Mouse (Mus musculus) heart, postnatal 36 days (tissue): ENCODE results near the gene Neu3. TPM values are rescaled to one million over a fixed set of nuclear protein-coding genes. Genes with fewer than 3 reads are reported as not detected.
"Not testable (repeated sequence)": the region's sequence is repeated elsewhere in the genome, so short reads cannot be mapped to it uniquely, and the experiment has no call there.

Experiments
- DNase-seq, 2 experiments: peaks; one replicate each; pipeline ENCODE4 v3.0.0; 2021 to 2022
- intact Hi-C: fragments of 180-260 bp; cut with DNase I; formaldehyde crosslinking; loops from one replicate; pipeline ENCODE4 v1.15.1; 2025
- total RNA-seq, 2 experiments: library from RNA; stranded (reverse); gene quantifications; 2 replicates each; pipeline ENCODE4 v1.2.3; 2021

Neu3 gene
- total RNA-seq, 2 experiments from 2014 or later, result 3.8 to 4.9 TPM

DNA sequence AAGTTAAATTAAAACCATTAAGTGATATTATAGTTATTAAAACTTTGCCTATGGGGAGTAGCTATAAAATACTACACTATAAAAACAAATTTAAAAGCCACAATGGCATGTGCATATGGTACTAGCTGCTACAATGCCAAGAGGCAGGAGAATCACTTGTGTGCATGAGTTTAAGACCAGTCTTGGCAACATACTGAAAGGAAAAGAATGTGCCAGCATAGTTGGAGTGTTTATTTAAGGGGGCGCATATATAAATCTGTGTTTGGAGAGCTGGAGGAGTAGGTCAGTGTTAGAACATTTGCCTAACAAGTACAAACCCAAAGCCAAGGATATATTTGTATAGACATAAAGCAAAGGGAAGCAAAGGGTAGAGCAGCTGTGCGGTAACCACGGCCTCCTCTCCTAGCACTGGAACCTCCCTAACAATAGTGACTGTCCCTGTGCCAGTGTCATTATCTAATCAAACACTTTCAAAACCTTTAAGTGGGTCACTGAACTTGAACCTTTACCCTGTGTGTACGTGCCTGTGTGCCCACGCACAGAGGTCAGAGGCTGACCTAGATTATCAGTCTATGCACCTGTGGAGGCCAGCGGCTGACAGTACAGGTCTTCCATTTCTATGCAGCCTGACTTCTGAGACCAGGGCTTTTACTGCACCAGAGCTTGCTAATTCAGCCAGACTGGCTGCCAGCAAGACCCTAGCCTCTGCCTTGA, 9.3 kb upstream of the Neu3 start:
- DNase-seq, result no peak
- intact Hi-C loops, result no loop called here

DNA sequence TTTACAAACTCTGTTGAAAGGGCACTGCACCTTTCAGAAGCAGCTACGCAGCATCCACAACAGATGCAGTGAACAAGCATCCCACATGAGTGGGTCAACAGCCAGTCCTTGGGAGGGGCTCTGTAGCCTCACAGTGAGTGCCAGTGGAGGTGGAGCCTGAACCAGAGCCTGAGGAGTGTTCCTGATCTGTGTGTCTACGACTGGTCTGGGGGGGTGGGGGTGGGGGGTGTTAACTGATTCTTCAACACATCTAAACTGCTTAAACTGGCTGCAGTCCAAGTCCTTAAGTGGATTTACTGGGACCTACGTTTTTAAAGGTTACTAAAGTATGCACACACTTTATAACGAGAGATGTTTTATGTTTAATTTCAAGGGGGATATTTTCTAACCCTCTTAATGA, 8.6 kb upstream of the Neu3 start:
- intact Hi-C loops, result no loop called here
- DNase-seq, result no peak

DNA sequence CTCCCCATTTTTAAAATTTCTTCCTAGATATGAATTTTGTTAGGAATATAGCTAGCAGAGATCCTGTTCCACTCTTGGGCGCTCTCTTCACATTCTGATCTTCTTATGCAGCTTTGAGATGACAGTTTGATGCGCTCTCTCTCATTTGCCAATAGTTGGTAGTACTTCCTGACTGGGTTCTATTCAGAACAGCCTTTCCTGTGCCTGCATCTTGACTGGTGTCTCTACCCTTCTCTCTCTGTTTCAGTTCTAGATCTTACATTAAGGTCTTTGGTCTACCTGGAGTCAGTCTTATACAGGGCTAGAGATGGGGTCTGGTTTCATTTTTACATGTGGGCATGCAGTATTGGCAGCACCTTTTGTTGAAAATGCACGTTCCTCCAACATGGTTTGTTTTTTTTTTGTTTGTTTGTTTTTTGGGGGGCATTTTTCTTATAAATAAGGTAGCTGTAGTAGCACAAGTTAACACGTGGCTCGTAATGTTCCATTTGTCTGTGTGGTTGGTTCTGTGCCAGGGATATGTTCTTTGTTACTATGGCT, 6.2 kb upstream of the Neu3 start:
- intact Hi-C loops, result no loop called here
- DNase-seq, result no peak

DNA sequence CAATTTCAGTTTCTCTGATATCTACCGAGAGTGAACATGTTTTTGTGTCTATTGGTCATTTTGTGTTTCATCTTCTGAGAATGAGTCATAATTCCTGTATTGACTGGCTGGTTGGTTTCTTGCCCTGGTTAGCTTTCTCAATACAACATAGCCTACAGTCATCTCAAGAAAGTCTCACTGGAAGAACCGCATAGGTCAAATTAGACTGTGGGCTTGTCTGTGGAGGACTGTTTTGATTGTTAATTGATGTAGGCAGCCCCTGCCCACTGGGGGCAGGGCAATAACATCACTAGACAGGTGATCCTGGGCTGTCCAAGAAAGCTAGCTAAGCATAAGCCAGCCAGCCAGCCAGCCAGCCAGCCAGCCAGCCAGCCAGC, 5.6 kb upstream of the Neu3 start:
- no peak for DNase-seq
- intact Hi-C loops, result no loop called here

DNA sequence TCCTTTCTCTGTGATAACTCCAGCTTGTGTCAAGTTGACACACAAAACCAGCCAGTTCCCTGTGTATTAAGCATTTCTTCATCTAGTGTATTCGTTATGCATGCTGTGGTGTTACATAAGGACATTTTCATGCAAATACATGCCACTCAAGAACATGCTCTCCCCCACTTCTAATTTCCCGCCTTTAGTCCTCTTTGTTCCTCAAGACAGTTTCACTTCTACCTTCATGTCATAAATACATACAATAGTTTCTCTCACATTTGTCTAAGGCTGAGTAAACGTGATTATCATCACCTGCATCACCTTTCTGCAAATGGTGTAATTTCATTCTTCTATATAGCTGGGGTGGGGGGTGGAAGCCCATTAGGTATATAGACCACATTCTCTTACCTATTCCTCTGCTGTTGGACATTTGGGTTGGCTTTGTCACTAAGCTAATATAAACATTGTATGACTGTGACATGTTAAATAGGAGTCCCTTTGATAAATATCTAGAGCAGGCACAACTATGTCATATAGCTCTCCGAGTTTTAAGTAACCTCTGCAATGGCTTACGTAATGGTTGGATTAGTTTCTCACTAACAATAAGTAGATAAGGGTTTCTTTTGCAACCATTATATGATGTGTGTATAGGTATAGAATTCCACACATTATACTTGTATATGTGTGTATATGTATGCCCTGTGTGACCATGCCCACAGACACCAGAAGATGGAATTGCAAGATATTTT, 5.1 kb upstream of the Neu3 start:
- intact Hi-C loops, result no loop called here
- no peak for DNase-seq

DNA sequence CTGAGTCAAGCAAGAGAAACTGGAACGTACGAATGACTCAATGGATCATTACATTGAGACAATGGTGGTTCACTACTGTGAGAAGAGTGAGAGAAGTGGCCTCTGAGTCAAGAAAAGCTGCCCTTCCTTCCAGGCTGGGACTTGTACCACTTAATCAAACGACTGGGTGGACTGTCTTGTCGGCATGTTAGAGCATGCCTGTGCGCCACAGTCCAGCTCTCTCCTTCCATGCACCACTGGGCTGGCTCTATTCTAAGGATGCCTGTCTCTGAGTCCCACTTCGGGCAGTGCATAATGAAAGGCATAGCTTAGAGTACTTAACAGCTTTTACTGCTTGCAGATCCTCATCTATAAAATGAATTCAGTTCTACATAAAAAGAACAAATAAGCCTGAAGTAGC, 2.1 kb downstream of the Neu3 start:
- DNase-seq, result no peak
- intact Hi-C loops, result loop anchor here (5.0 kb wide), 1 partner anchor 51 kb away; no protein-coding TSS in a partner anchor

DNA sequence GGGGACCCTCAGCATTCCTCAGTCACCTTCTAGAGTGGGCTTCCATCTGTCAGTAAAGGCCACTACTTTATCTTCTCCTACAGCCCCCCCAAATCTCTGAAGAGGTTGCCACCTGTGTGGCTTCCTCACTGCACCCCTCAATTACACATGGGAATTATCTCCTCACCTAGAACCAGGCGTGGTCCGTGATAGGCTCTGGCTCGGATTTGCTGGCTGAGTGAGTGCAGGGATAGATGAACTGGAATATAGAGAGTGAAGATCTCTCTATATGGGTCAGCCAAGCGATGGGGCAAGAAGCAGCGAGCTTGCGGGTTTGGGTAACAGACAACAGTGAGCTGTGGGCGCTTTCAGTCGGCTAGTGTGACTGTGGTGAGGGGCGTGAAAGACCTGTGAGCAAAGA, 2.7 kb downstream of the Neu3 start:
- intact Hi-C loops, result loop anchor here (5.0 kb wide), 1 partner anchor 52 kb away; no protein-coding TSS in a partner anchor
- DNase-seq, result no peak

DNA sequence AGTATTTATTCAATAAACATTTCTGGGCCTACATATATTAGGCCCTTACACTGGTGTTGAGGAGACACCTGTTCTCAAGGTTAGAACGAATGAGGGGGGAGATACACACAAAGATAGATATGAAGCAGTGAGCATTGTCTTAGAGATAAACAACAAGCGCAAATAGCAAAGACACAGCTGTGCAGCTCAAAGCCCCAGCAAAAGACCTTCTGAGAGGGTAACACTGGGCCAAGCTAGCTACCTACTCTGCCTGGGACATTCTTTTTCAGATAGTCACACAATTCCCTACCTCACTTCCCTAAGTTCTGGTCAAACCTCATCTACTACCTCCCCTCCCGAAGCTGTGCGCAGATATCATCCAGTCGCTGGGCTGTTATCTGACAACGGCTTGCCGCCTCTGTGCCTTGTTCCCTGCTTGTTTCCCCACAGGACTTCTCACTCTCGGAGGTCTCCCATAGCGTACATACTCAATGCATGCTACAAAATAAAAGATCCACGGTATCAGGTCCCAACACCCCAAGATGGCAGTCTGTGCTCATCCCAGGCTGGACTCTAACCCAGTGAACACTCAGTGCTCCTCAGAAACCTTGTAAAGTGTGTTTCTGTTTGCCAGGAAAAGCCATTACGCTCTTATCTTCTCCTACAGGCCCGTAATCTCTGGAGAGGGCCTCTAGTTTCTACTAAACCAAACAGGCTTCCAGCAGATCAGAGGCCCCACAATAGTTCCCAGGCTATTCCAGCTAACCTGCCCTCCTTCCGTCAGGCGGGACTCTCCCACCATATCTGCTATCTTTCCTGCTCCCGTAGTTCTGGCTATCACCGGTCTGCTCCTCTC, 3.4 kb downstream of the Neu3 start:
- intact Hi-C loops, result loop anchor here (5.0 kb wide), 1 partner anchor 52 kb away; no protein-coding TSS in a partner anchor
- no peak for DNase-seq

DNA sequence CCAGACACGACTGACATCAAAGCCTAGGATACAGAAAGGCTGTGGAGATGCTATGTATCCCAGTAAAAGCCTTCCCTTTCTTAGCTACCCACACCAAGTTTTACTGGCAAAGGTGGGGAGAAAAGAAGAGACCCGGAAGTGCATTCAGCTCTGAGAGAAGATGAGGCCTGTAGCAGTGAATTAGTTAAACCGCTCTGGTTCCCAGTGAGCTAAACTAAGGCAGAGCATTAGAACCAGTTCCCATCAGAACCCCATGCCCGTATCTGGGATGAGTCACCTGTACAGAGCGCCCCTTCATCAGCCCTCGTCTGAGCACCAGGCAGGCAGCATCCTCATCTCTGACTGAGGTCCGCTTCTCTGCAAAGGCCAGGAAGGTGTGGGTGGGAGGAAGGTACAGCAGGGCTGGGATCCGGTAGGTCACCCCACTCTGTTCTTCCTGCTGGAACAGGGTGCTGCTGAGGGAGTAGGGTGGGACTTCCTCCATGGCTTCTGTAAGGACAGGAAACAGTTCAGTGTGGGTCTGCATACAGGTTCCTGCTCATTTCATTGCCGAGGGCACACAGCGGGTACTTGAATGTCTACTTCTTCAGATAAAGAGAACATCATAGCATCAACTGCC, 5.1 kb downstream of the Neu3 start:
- DNase-seq, result no peak
- intact Hi-C loops, result no loop called here

DNA sequence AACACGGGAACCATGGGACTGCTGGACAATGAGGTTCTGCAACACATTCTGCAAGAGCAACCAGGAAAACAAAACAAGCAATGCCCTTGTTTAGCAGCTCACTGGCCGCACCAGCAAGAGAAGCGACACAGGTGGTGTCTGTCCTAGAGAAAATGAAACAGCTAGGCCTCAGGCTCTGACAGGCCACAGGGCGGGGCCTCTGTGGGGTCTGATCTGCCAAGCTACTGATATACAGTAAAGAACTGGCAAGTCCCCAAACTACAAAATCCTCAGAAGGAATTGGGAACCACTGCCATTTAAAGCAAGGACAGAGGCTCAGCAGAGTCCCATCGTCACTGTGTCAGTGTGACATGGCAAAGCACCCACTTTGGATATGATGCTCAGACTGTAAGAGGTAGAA, 5.8 kb downstream of the Neu3 start:
- intact Hi-C loops, result no loop called here
- no peak for DNase-seq

DNA sequence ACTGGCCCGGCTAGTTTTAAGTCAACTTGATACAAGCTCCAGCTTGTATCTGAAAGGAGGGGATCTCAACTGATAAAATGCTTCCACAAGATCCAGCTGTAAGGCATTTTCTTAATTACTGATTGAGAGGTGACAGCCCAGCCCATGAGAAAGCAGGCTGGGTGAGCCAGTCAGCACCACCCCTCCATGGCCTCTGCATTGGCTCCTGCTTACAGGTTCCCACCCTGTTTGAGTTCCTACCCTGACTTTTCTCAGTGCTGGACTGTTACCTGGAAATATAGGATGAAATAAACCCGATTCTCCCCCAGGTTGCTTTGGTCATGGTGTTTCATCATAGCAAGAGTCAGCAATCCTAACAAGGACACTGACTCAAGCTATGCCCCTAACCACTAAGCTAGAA, 6.3 kb downstream of the Neu3 start:
- intact Hi-C loops, result no loop called here
- no peak for DNase-seq

DNA sequence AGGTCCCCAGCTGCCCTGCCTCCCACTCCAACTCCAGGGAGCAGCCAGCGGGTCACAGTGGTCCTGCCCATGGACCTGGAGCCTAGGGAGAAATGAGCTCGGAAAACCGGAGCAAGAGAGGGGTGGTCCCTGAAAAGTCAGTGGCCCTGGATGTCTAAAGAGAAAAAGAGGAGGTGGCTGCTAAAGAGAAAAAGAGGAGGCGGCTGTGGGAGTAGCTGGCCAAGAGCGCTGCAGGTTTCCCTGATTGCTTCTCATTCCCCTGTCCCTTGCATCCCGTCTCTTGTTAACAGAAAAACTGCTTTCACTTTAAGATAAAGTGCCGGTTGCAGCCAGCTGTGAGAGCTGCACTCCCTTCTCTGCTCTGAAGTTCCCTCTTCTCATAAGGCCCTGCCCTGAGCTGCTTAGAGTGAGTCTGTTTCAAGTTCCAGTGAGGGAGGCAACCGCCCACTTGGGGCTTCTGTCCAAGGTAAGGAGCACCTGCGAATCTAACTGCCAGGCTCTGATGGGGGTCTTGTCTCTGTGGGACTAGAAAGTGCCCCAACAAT, 10.0 kb downstream of the Neu3 start:
- intact Hi-C loops, DNase-seq: not testable (repeated sequence)

DNA sequence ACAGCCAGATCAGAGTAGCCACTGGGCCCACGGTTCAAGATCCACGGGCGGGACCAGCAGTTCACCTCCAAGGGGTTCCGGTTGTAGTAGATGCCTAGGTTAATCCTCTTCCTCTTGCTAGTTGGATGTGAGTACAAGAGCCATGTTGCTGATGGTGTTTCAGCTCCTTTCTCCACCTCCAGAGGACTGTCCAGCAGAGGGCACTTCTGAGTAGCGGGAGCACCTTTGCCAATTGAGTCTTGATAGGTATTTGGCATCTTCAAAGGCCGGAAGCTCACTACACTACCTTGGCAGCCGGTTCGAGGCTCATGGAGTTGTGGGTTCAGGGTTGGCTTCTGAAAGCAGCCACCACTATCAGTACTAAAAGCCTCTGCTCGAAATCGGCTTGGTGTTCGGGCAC, 14.8 kb downstream of the Neu3 start:
- peak in 1 of 2 experiments; percentile 44 for DNase-seq
- intact Hi-C loops, result loop anchor here (2.0 kb wide), 1 partner anchor 59 kb away; no protein-coding TSS in a partner anchor

DNA sequence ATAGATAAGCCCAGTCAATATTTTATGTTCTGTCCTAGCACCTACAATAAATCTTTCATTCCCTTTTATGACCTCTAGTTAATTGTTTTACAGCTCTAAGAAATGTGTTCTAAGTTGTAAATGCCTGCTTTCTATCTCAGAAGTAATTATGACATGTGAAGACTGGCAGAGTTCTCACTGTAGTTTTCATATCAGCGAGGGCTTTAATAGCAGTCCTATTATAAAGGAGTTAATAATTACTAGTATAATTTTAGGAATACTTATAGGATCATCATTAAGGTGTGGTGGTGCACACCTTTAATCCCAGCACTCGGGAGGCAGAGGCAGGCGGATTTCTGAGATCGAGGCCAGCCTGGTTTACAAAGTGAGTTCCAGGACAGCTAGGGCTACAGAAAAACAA, 16.6 kb downstream of the Neu3 start:
- intact Hi-C loops, result loop anchor here (2.0 kb wide), 1 partner anchor 61 kb away; no protein-coding TSS in a partner anchor
- DNase-seq, result no peak

DNA sequence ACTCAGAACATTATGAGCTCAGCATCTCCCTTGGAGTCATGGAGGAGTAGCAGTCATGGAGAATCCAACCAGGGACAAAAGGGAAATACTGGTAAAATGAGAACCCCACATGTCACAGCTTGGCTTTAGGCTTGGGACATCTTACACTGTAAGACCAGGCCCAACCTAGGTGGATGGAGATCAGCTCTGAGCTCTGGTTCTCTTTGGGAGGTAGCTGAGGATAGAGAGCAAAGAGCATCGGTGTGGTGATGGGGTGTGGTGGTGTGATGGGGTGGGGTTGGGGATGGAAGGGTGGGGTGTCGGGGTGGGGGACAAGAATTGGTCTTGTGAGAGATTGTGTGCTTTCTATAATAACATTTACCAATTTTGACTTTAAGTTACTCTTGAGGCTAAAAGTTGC, 17.4 kb downstream of the Neu3 start:
- intact Hi-C loops, result no loop called here
- no peak for DNase-seq

DNA sequence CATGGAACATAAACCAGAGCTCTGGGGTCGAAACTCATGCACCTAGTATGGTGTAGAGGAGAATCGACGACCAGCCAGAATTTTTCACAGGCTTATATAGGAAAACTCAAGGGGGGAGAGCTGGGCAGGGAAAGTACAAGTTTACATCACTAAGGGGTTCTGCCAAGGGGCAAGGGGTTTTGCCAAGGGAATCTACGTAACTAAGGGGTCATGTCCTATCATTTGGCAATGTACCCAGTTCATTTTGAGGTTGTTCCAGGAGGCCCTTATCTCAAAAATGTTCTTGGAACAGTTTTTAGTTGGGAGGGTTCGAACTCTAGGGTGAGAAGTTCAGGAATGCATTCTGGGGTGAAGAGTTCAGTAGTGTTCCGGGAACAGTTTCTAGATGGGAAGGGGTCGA, 21.2 kb downstream of the Neu3 start:
- DNase-seq, intact Hi-C loops: not testable (repeated sequence)

DNA sequence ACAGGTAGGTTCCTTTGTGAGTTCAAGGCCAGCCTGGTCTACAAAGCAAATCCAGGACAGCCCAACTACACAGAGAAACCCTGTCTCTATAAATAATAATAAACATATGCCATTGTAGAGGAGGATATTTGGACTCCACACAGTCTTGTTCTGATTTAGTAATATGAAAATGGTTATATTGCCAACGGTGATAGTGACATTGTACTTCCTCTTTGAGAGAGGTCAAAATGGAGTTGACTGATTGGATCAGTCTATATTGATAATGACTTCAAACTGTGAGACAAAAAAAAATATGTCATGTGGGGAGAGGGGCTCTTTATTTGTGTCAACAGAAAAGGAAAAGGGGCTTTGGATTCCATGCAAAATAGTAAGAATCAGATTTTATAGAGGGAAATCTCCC, 22.9 kb downstream of the Neu3 start:
- no peak for DNase-seq
- intact Hi-C loops, result no loop called here

DNA sequence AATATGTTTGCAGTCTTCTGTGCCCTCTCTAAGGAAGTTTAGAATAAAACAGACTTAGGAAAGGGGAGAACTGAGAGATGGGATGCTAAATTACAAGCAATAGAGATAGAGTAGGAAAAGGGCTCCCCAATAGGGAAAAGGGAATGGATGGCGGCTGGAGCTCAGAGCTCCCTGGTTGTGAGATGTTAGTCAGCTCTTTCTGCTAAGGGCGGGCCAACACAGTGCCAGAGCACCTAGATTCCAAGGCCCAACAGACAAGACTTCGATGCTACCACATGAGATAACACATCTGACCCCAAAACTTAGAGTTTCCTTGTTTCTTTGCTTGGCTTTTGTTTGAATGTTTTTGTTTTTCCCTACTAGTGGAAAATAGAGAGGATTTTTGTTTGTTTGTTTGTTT, 24.2 kb downstream of the Neu3 start:
- DNase-seq, intact Hi-C loops: not testable (repeated sequence)

DNA sequence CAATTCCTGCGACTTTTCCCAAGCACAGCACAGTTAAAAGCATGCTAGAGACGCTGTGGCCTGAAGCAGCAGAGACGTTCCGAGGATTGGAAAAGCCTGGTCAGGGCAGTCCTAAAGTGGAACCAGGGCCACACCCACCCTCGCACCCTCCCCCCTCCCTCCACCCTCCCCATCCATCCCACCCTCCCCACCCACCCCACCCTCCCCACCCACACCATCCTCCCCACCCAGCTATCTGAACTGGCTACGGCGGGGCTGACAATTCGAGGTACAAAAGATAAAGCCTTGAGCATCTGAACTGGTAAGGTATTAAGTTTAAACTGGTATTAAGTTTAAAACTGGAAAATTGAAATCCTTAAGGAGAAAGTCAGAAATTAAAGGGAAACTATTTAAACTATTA, 24.7 kb downstream of the Neu3 start:
- intact Hi-C loops, result no loop called here
- no peak for DNase-seq

DNA sequence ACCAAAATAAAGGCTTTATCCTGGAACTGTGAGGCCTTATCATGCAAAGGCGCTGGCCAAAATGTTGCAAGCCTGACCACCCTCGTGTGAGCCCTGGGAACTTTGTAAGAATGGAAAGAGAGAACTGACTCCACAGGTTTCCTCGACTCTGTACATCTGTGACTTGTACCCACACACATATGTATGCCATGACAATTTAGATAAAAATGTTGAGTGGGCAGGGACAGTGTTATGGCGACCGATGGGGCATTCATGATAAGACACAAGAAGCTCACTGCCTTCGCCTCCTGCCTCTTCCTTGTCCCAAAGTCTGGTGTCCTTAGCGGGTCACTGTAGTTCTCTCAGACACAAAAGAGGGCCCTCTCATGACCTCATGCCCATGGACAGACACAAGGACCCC, 29.1 kb downstream of the Neu3 start:
- intact Hi-C loops, result loop anchor here (1.0 to 5.0 kb wide), 5 partner anchors 72 to 302 kb away; partner anchors contain the start of gene Slco2b1
- no peak for DNase-seq
